Mouse (Mus musculus): ENCODE results near the gene Epm2a.

The Epm2a gene

DNA sequence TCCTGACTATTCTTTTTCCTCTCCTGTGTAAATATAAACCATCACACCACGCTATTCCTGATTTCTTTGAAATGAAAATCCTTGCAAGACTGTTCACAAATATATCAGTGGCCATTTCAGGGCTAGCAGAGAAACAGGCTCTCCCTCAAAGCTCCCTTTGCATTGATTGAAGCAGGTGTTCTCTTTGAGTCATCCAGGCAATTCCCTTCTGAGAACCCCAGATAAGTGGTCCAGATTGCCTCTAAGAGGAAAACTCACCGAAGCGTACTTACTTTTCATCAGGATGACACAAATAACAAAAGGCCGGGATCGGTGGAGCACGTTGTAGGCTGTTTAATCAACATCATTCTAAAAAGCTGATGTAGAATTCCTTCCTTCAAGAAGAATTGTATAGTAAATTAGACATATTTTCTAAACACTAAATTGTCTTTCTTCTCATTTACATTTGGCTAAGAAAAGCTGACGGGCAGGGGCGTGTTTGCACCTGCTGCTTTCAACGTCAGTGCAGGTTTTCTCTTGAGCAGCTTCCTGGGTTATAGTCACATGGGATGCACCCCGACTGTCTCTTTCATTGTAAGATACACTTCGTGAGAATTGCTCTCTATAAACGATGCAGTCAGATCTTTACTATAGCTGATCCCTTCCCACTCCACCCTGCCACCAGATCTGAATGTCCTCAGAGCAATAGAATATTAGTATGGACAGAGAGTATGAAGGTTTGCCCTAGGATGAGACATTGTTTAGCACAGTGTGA is 86.0 kb downstream of the Epm2a start:
- DNase-seq (ENCODE audit: low spot score), result no peak

DNA sequence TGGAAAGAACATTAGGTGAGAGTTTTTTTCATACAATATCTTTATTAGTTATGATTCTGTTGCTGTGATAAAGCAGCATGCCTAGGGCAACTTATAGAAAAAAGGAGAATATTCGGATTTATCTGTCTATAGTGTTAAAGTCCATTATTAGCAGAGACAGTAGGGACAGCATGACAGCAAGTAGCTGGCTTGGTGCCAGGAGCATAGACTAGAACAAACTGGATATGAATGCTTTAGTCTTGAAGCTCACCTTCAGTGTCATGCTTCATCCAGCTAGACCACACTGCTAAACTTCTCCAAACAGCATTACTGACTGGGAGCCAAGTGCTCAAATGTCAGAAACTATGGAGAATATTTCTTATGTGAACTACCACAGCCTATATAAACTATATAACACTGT is 93.8 kb downstream of the Epm2a start:
- DNase-seq (ENCODE audit: low spot score), result no peak

- DNase-seq (ENCODE audit: low spot score), result no peak
Measured at GRCm38 (mm10) chr10:11438461-11438860, 95.3 kb downstream of the Epm2a start.

DNA sequence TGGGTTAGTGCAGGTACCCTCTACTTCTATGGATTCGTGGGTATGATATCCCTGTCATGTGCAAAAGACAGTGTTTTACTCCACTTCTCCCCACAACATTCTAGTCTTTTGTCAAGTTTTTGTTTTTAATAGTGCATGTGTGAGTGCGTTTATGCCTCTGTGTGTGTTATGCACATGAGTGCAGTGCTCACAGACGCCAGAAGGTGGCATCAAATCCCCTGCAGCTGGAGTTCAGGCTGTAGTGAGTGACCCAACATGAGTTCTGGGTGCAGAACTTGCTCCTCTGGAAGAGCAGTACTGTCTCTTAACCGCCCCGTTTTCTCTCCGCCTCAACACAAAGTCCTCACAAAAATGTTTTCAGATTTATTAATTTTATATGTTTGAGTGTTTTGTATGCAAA is 96.1 kb downstream of the Epm2a start:
- no peak for DNase-seq (ENCODE audit: low spot score)

DNA sequence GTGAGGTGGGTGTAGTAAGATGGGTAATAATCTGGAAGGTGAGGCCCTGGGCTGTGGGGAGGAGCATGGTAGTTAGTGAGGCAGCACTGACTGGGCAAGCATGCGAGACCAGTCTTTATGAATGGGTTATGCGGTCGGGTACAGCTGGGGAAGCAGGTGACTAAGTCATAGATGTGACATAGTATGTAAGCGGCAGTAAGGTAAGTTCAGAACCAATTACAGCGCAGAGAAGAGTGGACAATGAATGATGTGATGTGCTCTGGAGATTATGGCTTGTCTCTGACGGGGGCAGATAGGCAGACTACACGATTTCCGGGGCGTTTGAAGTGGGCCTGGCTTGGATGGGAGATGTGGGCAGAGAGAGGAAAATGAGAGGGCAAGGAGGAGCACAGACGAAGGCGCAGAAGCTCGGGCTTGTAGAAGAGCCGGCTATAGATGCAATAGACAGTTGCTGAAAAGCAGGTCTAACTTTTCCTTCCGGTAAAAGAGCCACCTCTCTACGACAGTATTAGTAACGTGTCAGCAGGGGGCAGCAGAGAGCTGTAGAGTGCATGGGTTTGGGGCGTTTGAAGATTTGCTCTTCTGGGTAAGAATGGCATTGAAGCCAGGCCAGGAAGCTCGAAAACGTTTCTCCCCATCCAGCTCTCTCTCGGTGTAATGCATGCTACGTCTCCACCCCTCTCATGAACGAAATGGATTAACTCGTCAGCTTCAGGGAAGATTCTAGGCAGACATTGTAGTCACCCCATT is 106.5 kb downstream of the Epm2a start:
- DNase-seq (ENCODE audit: low spot score), result peak; percentile 57

GRCm38 (mm10) chr10:11452537-11452936 is 109.3 kb downstream of the Epm2a start:
- DNase-seq (ENCODE audit: low spot score), result no peak

GRCm38 (mm10) chr10:11457445-11457844 is 114.2 kb downstream of the Epm2a start:
- no peak for DNase-seq (ENCODE audit: low spot score)

GRCm38 (mm10) chr10:11491956-11492355 is 148.8 kb downstream of the Epm2a start:
- peak; percentile 48 for DNase-seq (ENCODE audit: low spot score)

Data from testis, postnatal 14 days (tissue).